Mouse (Mus musculus): ENCODE results near the gene Myog.
A peak's percentile ranks its signal among the peaks of the same experiment; 100 is the strongest.

GRCm38 (mm10) chr1:134298636-134299411, 9.0 kb downstream of the Myog start:
- TF ChIP-seq CTCF (IDR thresholded peaks at IDR 0.05; ENCODE audit: control insufficient read depth, insufficient read depth, insufficient replicate concordance, low read depth, low read length) (no peak), POLR2A (IDR thresholded peaks at IDR 0.05; ENCODE audit: control insufficient read depth, low read depth, low read length) (peak; percentile 24; the same call in 1 of the 2 replicates)
